Mouse (Mus musculus): ENCODE data around the gene Lsm11. TPM values are rescaled to one million over a fixed set of nuclear protein-coding genes. Genes with fewer than 3 reads are reported as not detected.

The Lsm11 gene
- total RNA-seq (2021): 1 to 10 TPM; 3.4 to 4.0 TPM
- polyA plus RNA-seq (2012; rRNA removed): 2.0 and 3.8 TPM in 2 replicates
- long read RNA-seq, full-length matches to known transcripts: 1 of 3 reads
- long read RNA-seq, partial matches to known transcripts: 1 of 3 reads
- long read RNA-seq, other reads (novel, unspliced or antisense): 1 of 3 reads

- H3K4me1 ChIP-seq (ENCODE audit: control insufficient read depth, insufficient read depth, low read length): peaks cover 3% of the 10 kb centered on the region
- TF ChIP-seq CTCF (IDR thresholded peaks at IDR 0.05) (no peak; the same call in 1 of the 2 replicates), EP300 (IDR thresholded peaks at IDR 0.05; ENCODE audit: insufficient read depth, low read depth, low read length) (peak; percentile 64; the same call in 1 of the 2 replicates)
- H3K9ac ChIP-seq (ENCODE audit: low read depth, low read length): peak within 1 kb of the TSS; percentile 91
- peak; percentile 95 to 100 for DNase-seq
- intact Hi-C loops (cut with DNase I): loop anchor here (2.0 to 10.0 kb wide), 2 partner anchors 180 to 272 kb away; no protein-coding TSS in a partner anchor
- under 1% methylated on average over 55 of the region's 55 CpGs for WGBS
- H3K79me2 ChIP-seq (replicated peaks; ENCODE audit: control insufficient read depth, insufficient read depth, low read length): no peaks in the 10 kb centered on the region
- H3K36me3 ChIP-seq (ENCODE audit: control insufficient read depth, insufficient read depth, low read length): no peaks in the 10 kb centered on the region
- no peaks in the 10 kb centered on the region for H3K27me3 ChIP-seq (ENCODE audit: control insufficient read depth, insufficient read depth, low read length)
- peak within 1 kb of the TSS; percentile 55 for H3K27ac ChIP-seq
- H3K4me3 ChIP-seq: peak within 1 kb of the TSS; percentile 78
These were observed at the start of gene Lsm11 for GRCm38 (mm10) chr11:45944643-45945156. Lsm11 (minus strand) TSS chr11:45944935.

GRCm38 (mm10) chr11:45992087-45992486 is 47.4 kb upstream of the Lsm11 start:
- no peak for TF ChIP-seq POLR2A (IDR thresholded peaks at IDR 0.05; ENCODE audit: insufficient read depth, low read depth, low read length)
- no peak for TF ChIP-seq CTCF (IDR thresholded peaks at IDR 0.05)
- no peak for TF ChIP-seq EP300 (IDR thresholded peaks at IDR 0.05; ENCODE audit: insufficient read depth, low read depth, low read length)
- H3K79me2 ChIP-seq (replicated peaks; ENCODE audit: control insufficient read depth, insufficient read depth, low read length): no peaks in the 10 kb centered on the region
- no peaks in the 10 kb centered on the region for H3K36me3 ChIP-seq (ENCODE audit: control insufficient read depth, insufficient read depth, low read length)
- H3K4me1 ChIP-seq (ENCODE audit: control insufficient read depth, insufficient read depth, low read length): no peaks in the 10 kb centered on the region
- no peak overlapping the region for H3K4me3 ChIP-seq
- DNase-seq: no peak
- intact Hi-C loops (cut with DNase I): no loop called here
- WGBS: 46% methylated on average over 13 of the region's 13 CpGs
- H3K9ac ChIP-seq (ENCODE audit: low read depth, low read length): no peak overlapping the region
- H3K27ac ChIP-seq: no peak overlapping the region
- H3K27me3 ChIP-seq (ENCODE audit: control insufficient read depth, insufficient read depth, low read length): no peaks in the 10 kb centered on the region

- Histone ChIP-seq H3K79me2 (replicated peaks; ENCODE audit: control insufficient read depth, insufficient read depth, low read length) (no peaks in the 10 kb centered on the region), H3K36me3 (ENCODE audit: control insufficient read depth, insufficient read depth, low read length) (no peaks in the 10 kb centered on the region), H3K9ac (ENCODE audit: low read depth, low read length) (no peak overlapping the region), H3K4me3 (no peak overlapping the region), H3K27me3 (ENCODE audit: control insufficient read depth, insufficient read depth, low read length) (no peaks in the 10 kb centered on the region), H3K27ac (no peak overlapping the region), H3K4me1 (ENCODE audit: control insufficient read depth, insufficient read depth, low read length) (no peaks in the 10 kb centered on the region)
- DNase-seq: peak; percentile 5 to 23
- TF ChIP-seq EP300 (IDR thresholded peaks at IDR 0.05; ENCODE audit: insufficient read depth, low read depth, low read length): no peak
- TF ChIP-seq POLR2A (IDR thresholded peaks at IDR 0.05; ENCODE audit: insufficient read depth, low read depth, low read length): no peak
- no peak for TF ChIP-seq CTCF (IDR thresholded peaks at IDR 0.05)
- intact Hi-C loops (cut with DNase I): no loop called here
- 8% methylated on average over 16 of the region's 16 CpGs for WGBS
These were observed 46.9 kb upstream of the Lsm11 start for GRCm38 (mm10) chr11:45991604-45992003.

- H3K27ac ChIP-seq: no peak overlapping the region; the same call in 1 of the 2 replicates
- no peaks in the 10 kb centered on the region for H3K36me3 ChIP-seq (ENCODE audit: control insufficient read depth, insufficient read depth, low read length)
- no peak for DNase-seq
- 43% methylated on average over 19 of the region's 19 CpGs for WGBS
- H3K79me2 ChIP-seq (replicated peaks; ENCODE audit: control insufficient read depth, insufficient read depth, low read length): no peaks in the 10 kb centered on the region
- intact Hi-C loops (cut with DNase I): no loop called here
- no peaks in the 10 kb centered on the region for H3K27me3 ChIP-seq (ENCODE audit: control insufficient read depth, insufficient read depth, low read length)
- TF ChIP-seq POLR2A (IDR thresholded peaks at IDR 0.05; ENCODE audit: insufficient read depth, low read depth, low read length) (no peak), CTCF (IDR thresholded peaks at IDR 0.05) (no peak), EP300 (IDR thresholded peaks at IDR 0.05; ENCODE audit: insufficient read depth, low read depth, low read length) (no peak)
- peak overlapping the region; percentile 94 for H3K9ac ChIP-seq (ENCODE audit: low read depth, low read length)
- H3K4me3 ChIP-seq: peak overlapping the region; percentile 54
- H3K4me1 ChIP-seq (ENCODE audit: control insufficient read depth, insufficient read depth, low read length): no peaks in the 10 kb centered on the region
These were observed 36.1 kb upstream of the Lsm11 start for GRCm38 (mm10) chr11:45980893-45981253.

DNA sequence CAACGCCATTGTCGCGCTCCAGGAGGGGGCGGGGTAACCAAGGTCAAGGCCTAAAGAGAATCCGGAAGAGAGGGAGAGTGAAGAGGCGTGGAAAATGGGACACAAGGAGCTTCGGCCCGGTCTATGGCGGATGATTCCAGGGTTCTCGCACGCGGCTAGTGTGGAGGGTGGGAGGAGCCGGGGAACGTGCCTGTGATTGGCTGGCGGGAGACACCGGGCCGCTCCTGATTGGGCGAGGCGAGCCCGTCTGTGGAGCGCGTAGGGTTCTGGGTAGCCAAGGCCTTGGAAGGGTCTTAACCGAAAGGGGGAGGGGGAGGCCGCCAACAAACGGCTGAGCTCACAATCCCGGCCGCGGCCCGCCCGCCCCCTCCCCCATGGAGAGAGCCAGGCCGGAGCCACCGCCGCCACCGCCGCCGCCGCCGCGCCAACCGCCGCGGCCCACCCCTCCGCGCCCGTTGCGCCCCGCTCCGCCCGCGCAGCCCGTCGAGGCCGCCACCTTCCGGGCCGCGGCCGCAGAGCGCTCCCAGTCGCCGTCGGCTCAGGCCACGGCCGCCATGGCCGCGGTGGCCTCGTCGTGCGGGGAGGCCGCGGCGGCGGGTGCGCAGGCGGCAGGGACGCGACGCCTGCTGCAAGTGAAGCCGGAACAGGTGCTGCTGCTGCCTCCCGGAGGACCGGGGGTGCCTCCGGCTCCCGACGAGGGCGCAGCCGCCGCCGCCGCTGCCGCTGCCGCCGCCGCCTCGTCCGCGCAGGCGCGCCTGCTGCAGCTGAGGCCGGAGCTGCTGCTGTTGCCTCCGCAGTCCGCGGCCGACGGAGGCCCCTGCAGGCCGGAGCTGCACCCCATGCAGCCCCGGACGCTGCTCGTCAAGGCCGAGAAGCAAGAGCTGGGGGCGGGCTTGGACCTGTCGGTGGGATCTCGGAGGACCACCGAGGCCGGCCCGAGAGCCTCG is 35.5 kb upstream of the Lsm11 start, which contains the start of gene Sox30:
TSS of gene Sox30 (plus strand) at position 365 of the 947 bp plus-strand sequence.
- H3K79me2 ChIP-seq (replicated peaks; ENCODE audit: control insufficient read depth, insufficient read depth, low read length): no peaks in the 10 kb centered on the region
- 9% methylated on average over 85 of the region's 115 CpGs for WGBS
- TF ChIP-seq POLR2A (IDR thresholded peaks at IDR 0.05; ENCODE audit: insufficient read depth, low read depth, low read length) (no peak), EP300 (IDR thresholded peaks at IDR 0.05; ENCODE audit: insufficient read depth, low read depth, low read length) (no peak), CTCF (IDR thresholded peaks at IDR 0.05) (peak; percentile 21)
- peak within 1 kb of the TSS; percentile 54 for H3K4me3 ChIP-seq
- H3K9ac ChIP-seq (ENCODE audit: low read depth, low read length): peak within 1 kb of the TSS; percentile 94
- no peak within 1 kb of the TSS; the same call in 1 of the 2 replicates for H3K27ac ChIP-seq
- intact Hi-C loops (cut with DNase I): no loop called here
- peak; percentile 66 to 69 for DNase-seq
- no peaks in the 10 kb centered on the region for H3K4me1 ChIP-seq (ENCODE audit: control insufficient read depth, insufficient read depth, low read length)
- no peaks in the 10 kb centered on the region for H3K27me3 ChIP-seq (ENCODE audit: control insufficient read depth, insufficient read depth, low read length)
- no peaks in the 10 kb centered on the region for H3K36me3 ChIP-seq (ENCODE audit: control insufficient read depth, insufficient read depth, low read length)

All from heart, adult 2 months (tissue).